Mouse (Mus musculus) monocyte, adult 2 months (primary cell): Measurements from ENCODE around the gene Cdk4.

Source experiments
- DNase-seq, 2 experiments: peaks; one replicate each; pipeline ENCODE4 v3.0.0; 2022; ENCODE audit warnings: low spot score in 2 of 2, low read depth in 1 of 2

The Cdk4 gene

GRCm38 (mm10) chr10:127098514-127098913 is 35.2 kb downstream of the Cdk4 start:
- DNase-seq: no peak

GRCm38 (mm10) chr10:127099191-127099590 is 35.9 kb downstream of the Cdk4 start:
- no peak for DNase-seq

- DNase-seq: no peak
Measured at GRCm38 (mm10) chr10:127099868-127100267, 36.5 kb downstream of the Cdk4 start.

GRCm38 (mm10) chr10:127100414-127100813 is 37.1 kb downstream of the Cdk4 start:
- DNase-seq: no peak

- no peak for DNase-seq
Measured at GRCm38 (mm10) chr10:127101151-127101550, 37.8 kb downstream of the Cdk4 start.

- no peak for DNase-seq
Measured at GRCm38 (mm10) chr10:127103631-127104030, 40.3 kb downstream of the Cdk4 start.

GRCm38 (mm10) chr10:127107563-127108261 is 44.4 kb downstream of the Cdk4 start:
- no peak for DNase-seq

- no peak for DNase-seq
Measured at GRCm38 (mm10) chr10:127108262-127108583, 44.9 kb downstream of the Cdk4 start.

- DNase-seq: no peak
Measured at GRCm38 (mm10) chr10:127111001-127111887, 47.9 kb downstream of the Cdk4 start.

GRCm38 (mm10) chr10:127114408-127114807 is 51.1 kb downstream of the Cdk4 start:
- DNase-seq: no peak

- no peak for DNase-seq
Measured at GRCm38 (mm10) chr10:127115068-127115467, 51.7 kb downstream of the Cdk4 start.
